Mouse (Mus musculus) intestine, postnatal 0 days (tissue): ENCODE measurements around the gene Ctsz. TPM values are rescaled to one million over a fixed set of nuclear protein-coding genes. Genes with fewer than 3 reads are reported as not detected.
A peak's percentile ranks its signal among the peaks of the same experiment; 100 is the strongest.

ENCODE experiments used
- ATAC-seq: fragments of 200-750 bp; cut with Nextera tagmentation; 2 replicates; pipeline ENCODE4 v1.8.0; 2017; ENCODE audit warnings: mild to moderate bottlenecking, moderate TSS enrichment, moderate library complexity
- H3K27ac ChIP-seq: fragments of 300-500 bp; sonication (generic); 2 replicates; pipeline ENCODE4 v1.5.1; 2014; ENCODE audit warnings: mild to moderate bottlenecking, low read depth, low read length, moderate library complexity
- H3K27me3 ChIP-seq: fragments of 300-500 bp; sonication (generic); replicated peaks from 2 replicates; pipeline ENCODE4 v1.6.1; 2014; ENCODE audit warnings: low read length, mixed read lengths; ENCODE audit not compliant: control insufficient read depth, insufficient read depth
- H3K36me3 ChIP-seq: fragments of 300-500 bp; sonication (generic); 2 replicates; pipeline ENCODE4 v1.6.1; 2014; ENCODE audit warnings: mild to moderate bottlenecking, moderate library complexity; ENCODE audit not compliant: control insufficient read depth, insufficient read depth
- H3K4me1 ChIP-seq: fragments of 300-500 bp; sonication (generic); replicated peaks from 2 replicates; pipeline ENCODE4 v1.6.1; 2014; ENCODE audit warnings: antibody characterized with exemption, low read length, mixed read lengths; ENCODE audit not compliant: control insufficient read depth, insufficient read depth
- H3K4me2 ChIP-seq: fragments of 300-500 bp; sonication (generic); replicated peaks from 2 replicates; pipeline ENCODE4 v1.6.1; 2014; ENCODE audit warnings: low read depth, mild to moderate bottlenecking, moderate library complexity
- H3K4me3 ChIP-seq: fragments of 300-500 bp; sonication (generic); 2 replicates; pipeline ENCODE4 v1.5.1; 2014; ENCODE audit warnings: low read depth, low read length
- H3K9ac ChIP-seq: fragments of 300-500 bp; sonication (generic); 2 replicates; pipeline ENCODE4 v1.6.1; 2014; ENCODE audit warnings: mild to moderate bottlenecking, low read depth, low read length
- H3K9me3 ChIP-seq: fragments of 300-500 bp; sonication (generic); 2 replicates; pipeline ENCODE4 v1.6.1; 2016; ENCODE audit warnings: mixed run types; ENCODE audit not compliant: control insufficient read depth
- CTCF ChIP-seq: sonication (generic); IDR thresholded peaks from 2 replicates; pipeline ENCODE4 v1.5.1; 2016; ENCODE audit warnings: low read depth, mild to moderate bottlenecking, control low read depth, antibody characterized with exemption, moderate library complexity
- WGBS: fragments of 180-500 bp; shearing (Covaris S2); extraction: QIAGEN DNeasy Blood & Tissue Kit; methylation state at CpG from one replicate; pipeline ENCODE4 v1.1.7; 2014; 5-methylcytosine and 5-hydroxymethylcytosine counted together
- polyA plus RNA-seq: library from polyadenylated mRNA; unstranded; fragments of >200 nt; fragmentation: Nextera tagmentation; extraction: Ambion mirVana; gene quantifications from 2 replicates; pipeline ENCODE4 v1.2.1, GENCODE M21; 2015

The Ctsz gene
- polyA plus RNA-seq, 1 experiment from 2014 or later, result 829 TPM

DNA sequence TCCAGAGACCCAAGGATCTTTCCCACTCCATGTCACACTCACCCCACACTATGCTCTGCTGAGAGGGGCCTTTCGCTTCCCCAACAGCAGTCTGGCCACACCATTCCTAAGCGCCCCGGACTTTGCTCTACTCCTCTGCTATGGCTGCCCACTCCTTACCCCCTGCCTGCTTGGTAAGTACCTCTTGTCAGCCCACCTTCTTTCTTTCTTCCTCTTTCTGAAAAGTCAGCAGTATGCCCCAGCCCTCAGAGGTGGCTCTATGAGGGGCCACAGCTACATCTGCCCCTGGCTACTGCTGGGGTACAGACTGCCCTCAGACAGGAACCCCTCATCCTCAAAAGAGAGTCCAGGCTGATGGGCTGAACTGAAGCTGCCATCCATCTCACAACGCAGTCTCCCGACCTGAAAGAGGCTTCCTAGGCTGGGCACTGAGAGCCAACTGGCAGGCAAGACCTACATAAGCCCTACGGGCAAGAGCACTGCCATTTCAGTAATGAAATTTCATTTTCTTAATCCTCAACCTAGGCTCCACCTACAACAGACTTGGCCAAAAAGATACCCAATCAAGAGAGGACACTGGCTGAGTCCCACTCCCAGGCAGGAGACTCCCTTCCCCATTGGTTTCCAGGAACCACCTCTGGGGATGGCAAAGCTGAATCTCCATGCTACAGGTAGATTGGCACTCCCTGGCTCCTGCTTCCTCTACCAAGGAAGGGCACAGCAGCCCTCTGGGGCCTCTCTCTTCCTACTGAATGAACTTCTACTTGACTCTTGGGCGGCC, 1.7 kb downstream of the Ctsz start:
- no peak for TF ChIP-seq CTCF
- H3K9me3 ChIP-seq, result no peaks in the 10 kb centered on the region
- peak overlapping the region; percentile 62 for H3K4me3 ChIP-seq
- H3K36me3 ChIP-seq, result peaks cover 37% of the 10 kb centered on the region
- ATAC-seq, result no peak
- H3K27me3 ChIP-seq, result no peaks in the 10 kb centered on the region
- peak overlapping the region; percentile 88 for H3K4me2 ChIP-seq
- WGBS, result 80% methylated on average over 7 of the region's 7 CpGs
- H3K4me1 ChIP-seq, result peaks cover 3% of the 10 kb centered on the region
- peak overlapping the region; percentile 92 for H3K27ac ChIP-seq
- peak overlapping the region; percentile 37; the same call in 1 of the 2 replicates for H3K9ac ChIP-seq

DNA sequence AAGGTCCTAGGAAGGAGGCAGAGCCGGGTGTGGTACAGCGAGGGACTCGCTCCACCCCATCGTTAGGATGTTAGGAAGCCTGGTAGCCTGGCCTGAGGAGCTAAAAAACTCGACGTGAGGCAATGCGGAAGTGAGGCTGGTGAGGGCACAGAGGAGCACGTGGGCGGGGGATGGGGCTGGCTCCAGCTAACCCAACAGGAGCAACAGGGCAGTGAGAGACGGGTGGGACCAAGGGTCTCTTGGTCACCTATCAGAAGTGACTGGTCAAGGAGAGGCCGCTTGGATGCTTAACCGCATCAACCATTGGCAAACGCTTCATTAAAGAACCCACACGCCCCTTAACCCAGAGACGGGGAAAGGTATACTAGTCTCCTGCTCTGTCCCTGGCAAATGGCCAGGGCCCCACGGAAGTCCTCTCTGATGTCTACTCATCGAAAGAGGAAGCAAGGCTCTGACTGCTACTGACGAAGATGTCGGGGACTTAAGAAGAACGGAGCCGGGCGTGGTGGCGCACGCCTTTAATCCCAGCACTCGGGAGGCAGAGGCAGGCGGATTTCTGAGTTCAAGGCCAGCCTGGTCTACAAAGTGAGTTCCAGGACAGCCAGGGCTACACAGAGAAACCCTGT, 2.6 kb downstream of the Ctsz start:
- Histone ChIP-seq H3K4me3 (no peak overlapping the region), H3K36me3 (peaks cover 42% of the 10 kb centered on the region), H3K9ac (no peak overlapping the region), H3K4me2 (peak overlapping the region; percentile 88), H3K9me3 (no peaks in the 10 kb centered on the region), H3K4me1 (peaks cover 3% of the 10 kb centered on the region), H3K27ac (no peak overlapping the region), H3K27me3 (no peaks in the 10 kb centered on the region)
- no peak for ATAC-seq
- WGBS, result 80% methylated on average over 26 of the region's 26 CpGs
- TF ChIP-seq CTCF, result no peak

DNA sequence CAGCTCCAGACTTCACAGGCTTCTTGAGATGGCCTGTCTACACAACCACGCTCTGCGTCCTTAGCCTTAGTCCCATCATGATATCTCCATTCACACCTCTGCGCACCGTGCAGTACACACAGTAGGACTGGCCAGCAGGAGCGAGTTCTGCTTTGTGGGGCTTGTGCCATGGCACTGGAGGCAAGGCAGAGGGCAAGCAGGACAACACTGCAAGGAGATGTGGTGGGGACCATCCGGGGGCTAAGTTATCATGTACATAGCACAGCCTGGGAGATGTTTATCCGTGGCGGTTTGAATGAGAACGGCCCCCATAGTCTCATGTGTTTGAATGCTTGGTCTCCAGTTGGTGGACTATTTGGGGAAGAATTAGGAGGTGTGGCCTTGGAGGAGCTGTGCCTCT, 3.9 kb downstream of the Ctsz start:
- WGBS, result 98% methylated on average over 9 of the region's 9 CpGs
- TF ChIP-seq CTCF, result no peak
- Histone ChIP-seq H3K27me3 (no peaks in the 10 kb centered on the region), H3K4me1 (peaks cover 3% of the 10 kb centered on the region), H3K36me3 (peaks cover 52% of the 10 kb centered on the region), H3K27ac (no peak overlapping the region), H3K9me3 (no peaks in the 10 kb centered on the region), H3K4me3 (no peak overlapping the region), H3K9ac (no peak overlapping the region), H3K4me2 (no peak overlapping the region)
- ATAC-seq, result no peak

DNA sequence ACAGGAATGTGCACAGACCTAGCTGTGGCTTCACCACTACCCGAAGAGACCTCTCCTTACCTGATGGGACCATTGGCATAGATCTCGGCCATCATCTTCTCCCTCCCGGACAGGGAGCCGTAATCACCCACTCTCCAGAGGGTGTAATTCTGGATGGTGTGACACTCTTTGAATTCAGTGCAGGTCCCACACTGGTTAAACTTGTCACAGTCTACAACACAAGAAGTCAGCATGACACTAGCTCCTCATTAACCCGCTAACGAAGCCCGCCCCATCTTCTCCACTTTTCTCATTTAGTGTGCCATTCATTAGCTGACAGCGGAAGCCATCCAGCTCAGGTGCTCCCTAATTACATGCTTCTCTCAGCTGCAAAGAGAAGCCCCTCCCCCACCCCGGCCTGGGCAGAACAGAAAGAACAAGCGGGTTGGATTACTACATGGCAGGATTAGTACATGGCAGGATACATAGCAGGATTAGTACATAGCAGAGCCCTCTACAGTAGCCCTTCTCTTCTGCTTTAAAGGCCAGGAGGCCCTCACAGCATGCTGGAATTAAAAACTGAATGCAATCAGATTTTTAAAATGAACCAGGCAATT, 9.7 kb downstream of the Ctsz start:
- Histone ChIP-seq H3K27ac (no peak overlapping the region), H3K36me3 (peaks cover 90% of the 10 kb centered on the region), H3K9me3 (no peaks in the 10 kb centered on the region), H3K4me2 (no peak overlapping the region), H3K27me3 (no peaks in the 10 kb centered on the region), H3K4me1 (no peaks in the 10 kb centered on the region), H3K9ac (no peak overlapping the region), H3K4me3 (no peak overlapping the region)
- WGBS, result 91% methylated on average over 10 of the region's 10 CpGs
- TF ChIP-seq CTCF, result no peak
- ATAC-seq, result no peak

DNA sequence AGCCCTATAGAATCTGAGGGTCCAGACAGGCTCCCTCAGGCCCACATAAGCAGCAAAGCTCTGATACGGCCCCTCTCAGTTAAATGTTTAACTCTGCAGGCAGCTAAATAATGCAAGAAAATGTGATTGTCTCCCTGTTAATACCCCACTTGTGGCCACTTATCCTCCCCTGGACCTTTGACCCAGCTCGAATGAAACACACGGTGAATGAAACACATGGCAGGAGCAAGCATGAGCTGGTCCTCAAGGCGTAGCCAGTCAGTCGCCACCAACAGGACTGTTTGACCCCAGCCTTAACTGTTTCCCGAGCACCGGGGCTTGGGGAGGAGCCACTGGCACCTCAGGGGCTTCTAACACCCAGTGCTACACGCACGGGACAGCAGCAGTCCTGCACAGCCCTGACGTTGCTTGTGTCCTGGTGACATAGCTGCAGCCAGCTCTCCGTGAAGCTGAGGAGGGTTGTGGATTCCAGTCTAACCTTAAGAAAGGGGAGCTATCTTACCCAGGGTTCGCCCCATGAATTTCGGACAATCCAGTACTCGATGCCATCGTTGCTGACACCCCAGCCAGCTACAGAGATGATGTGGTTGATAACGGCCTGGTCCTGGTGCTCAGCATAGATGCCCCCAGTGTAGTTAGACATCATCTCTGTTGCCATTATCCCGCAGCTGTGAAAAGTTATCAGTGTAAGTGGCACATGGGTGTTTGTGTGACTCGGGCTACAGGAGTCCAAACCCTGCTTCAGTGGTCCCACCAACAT, 10.6 kb downstream of the Ctsz start:
- H3K36me3 ChIP-seq, result peaks cover 90% of the 10 kb centered on the region
- no peaks in the 10 kb centered on the region for H3K9me3 ChIP-seq
- H3K27ac ChIP-seq, result no peak overlapping the region
- no peaks in the 10 kb centered on the region for H3K27me3 ChIP-seq
- no peak overlapping the region for H3K4me2 ChIP-seq
- no peaks in the 10 kb centered on the region for H3K4me1 ChIP-seq
- no peak for TF ChIP-seq CTCF
- 74% methylated on average over 18 of the region's 18 CpGs for WGBS
- ATAC-seq, result no peak
- H3K9ac ChIP-seq, result no peak overlapping the region
- no peak overlapping the region for H3K4me3 ChIP-seq

DNA sequence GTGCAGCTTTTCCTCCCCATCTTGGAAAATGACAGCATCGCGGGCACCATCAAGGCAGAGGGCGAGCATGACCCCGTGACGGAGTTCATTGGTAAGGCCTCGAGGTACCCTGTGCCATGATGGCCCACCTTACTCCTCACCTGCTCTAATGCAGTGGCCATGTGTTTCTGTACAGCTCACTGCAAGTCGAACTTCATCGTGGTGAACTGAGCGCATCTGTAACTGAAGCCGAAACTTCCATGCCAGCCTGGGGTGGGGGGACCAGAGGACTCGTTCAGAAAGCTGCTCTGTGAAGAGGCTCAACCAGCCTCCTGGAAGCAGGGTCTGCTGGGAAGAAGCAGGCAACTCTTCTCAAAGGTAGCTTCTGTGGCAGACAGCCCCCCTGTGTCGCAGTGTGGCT, 12.0 kb downstream of the Ctsz start:
- no peak for TF ChIP-seq CTCF
- Histone ChIP-seq H3K27me3 (no peaks in the 10 kb centered on the region), H3K4me3 (no peak overlapping the region), H3K36me3 (peaks cover 91% of the 10 kb centered on the region), H3K4me1 (no peaks in the 10 kb centered on the region), H3K27ac (no peak overlapping the region), H3K9me3 (no peaks in the 10 kb centered on the region), H3K4me2 (no peak overlapping the region), H3K9ac (no peak overlapping the region)
- peak; percentile 31; the same call in 1 of the 2 replicates for ATAC-seq
- WGBS, result 90% methylated on average over 12 of the region's 12 CpGs
